Mouse (Mus musculus) retina, adult 2 months (tissue): ENCODE measurements around the gene Gm17467.
"Not testable (repeated sequence)": the region's sequence is repeated elsewhere in the genome, so short reads cannot be mapped to it uniquely, and the experiment has no call there.

Source experiments
- DNase-seq: peaks from one replicate; pipeline ENCODE4 v3.0.0-alpha.2; 2012; ENCODE audit warnings: low read depth, low spot score

The Gm17467 gene

DNA sequence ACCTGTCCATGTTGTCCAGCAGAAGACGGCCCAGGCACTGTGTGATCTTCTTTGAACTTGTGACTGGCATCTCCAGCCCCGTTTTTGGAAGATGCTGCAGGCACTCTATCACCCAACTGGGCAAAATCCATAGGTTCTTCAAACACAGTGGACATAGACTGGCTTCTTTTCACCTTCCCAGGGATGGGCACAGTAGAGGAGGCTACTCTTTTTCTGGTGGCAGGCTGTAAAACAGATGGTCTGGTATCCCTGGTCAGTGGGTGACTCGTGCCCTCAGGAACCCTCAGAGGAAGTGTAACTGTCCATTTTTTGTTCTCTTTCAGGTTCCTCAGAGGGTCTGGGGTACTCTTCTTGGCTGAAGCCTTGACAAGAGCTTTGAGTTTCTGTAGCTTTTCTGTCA is at the start of gene Gm17467:
Gene Gm17467, minus strand, starts transcription at position 101 of the 400 bp plus-strand sequence.
- not testable (repeated sequence) for DNase-seq
